Mouse (Mus musculus) induced T-regulatory cell, adult 2 months (primary cell): ENCODE measurements around the gene Pan3.

ENCODE experiments used
- DNase-seq: peaks from one replicate; pipeline ENCODE4 v3.0.0-alpha.2; 2012; ENCODE audit warnings: low read depth

Pan3 gene

GRCm38 (mm10) chr5:147484142-147484541, 54.2 kb downstream of the Pan3 start:
- DNase-seq, result no peak

GRCm38 (mm10) chr5:147489226-147489625, 59.3 kb downstream of the Pan3 start:
- no peak for DNase-seq

DNA sequence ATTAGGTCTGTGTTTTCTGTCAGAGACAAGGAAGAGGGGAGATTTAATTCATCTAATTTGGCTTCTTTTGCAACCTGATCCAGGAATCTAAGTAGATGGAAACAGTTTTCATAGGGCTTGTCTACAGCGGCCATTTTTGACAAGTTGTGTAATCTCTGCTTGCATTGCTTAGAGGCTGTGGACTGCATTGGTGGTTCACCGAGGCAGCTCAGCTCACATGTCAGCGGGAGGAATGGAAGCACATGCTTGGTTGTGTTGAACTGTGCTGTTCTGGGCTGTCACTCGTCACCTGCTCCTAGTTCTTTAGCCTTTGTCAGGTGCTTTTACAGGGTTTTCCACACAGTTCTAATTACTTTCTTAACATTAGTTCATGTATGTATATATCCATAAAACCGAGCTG, 60.9 kb downstream of the Pan3 start:
- DNase-seq, result no peak

DNA sequence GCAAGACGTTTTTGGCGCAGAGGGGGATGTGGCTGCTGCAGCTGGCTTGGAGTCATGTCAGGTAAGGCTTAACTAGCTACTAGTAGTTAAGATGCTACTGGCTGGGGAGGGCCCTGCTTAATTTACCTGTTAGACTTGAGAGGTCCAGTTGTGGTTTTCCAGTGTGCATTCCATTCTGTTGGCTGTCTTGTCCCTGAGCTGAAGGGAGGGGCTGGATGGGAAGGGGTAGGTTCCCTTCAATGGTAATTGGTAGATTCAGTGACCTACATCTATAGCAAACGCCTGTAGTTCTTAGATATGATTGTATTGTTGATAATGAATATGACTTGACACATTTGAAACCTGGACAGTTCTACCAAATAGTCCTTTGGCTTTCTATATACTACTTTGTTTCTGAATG, 62.5 kb downstream of the Pan3 start:
- DNase-seq, result no peak

- no peak for DNase-seq
These were observed 63.2 kb downstream of the Pan3 start for GRCm38 (mm10) chr5:147493205-147493604.

DNA sequence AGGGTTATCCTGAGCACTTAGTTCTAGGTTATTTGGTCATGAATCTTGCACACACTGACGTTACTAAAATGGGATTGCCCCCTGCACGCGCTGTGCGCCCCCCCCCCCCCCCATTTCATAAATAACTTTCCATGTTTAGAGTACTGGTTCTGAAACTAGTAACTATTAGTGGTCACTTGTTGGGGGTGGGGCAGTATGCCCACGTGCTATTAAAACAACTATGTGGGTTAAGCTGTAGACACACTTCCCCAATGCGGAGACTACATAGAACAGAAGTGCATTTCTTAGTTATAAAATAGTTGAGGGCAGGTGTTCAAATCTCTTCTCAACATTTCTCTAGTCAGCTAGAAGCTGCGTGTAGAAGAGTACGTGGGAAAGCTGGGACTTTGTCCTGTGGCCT, 63.7 kb downstream of the Pan3 start:
- DNase-seq, result no peak

DNA sequence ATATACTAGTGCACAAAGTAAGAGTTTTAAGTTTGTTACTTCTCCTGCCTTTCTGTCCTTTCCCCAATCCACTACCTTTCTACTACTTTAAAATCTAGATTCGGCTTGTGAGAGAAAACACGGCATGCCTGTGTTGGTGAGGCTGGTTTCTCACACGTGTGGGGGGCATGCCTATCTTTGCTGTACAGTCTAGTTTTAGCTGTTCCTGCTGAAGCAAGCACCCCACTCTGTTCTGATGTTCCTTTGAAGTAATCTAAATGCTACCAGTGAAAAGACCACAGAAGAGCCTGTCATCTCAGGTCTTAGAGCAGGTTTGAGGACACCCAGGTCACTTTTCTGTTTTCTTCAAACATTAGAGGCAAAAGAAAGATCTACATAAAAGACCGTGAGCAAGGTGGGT, 64.4 kb downstream of the Pan3 start:
- no peak for DNase-seq

- no peak for DNase-seq
These were observed 64.9 kb downstream of the Pan3 start for GRCm38 (mm10) chr5:147494791-147495376.

- no peak for DNase-seq
These were observed 66.0 kb downstream of the Pan3 start for GRCm38 (mm10) chr5:147495961-147496360.

DNA sequence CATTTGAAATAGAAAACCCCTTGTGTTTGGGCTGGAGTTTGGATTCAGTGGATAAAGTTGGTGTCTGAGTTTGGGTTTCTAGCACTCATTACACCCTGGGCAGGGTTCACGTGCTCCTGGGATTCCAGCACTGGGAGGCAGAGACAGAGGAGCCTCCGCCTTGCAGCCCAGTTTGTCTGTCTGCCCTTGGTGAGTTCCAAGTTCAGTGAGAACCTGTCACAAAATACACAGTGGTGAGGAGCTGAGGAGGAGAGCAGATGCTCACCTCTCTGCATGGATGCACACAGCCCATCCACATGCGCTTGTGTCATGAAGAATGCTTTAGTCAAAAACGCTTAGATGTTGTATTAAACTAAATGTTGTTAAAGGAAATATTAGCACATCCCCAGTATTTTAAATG, 67.0 kb downstream of the Pan3 start:
- no peak for DNase-seq

- DNase-seq, result no peak
These were observed 67.8 kb downstream of the Pan3 start for GRCm38 (mm10) chr5:147497714-147498113.

DNA sequence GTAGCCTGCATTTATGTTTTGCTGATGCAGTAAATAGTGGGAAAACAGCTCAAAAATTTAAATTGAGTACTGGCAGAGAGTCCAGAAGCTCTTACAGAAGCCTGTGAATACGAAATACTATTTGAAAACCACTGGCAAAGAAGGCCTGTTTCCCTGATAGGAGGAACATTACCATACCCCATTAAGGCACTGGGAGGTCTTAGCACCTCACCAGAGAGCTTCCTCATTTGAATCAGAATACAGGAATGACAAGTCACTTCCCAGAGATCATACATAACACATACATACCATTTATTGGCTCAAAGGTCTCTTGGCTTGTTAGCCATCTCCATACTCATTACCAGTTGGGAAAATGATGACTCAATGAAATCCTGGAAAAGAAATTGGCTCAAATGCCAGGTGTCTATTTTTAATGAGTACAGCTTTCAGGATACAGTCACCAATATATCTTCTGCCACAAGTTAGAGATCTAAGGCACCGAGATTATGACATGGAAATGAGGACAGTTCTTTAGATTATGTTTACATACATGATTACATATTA, 71.6 kb downstream of the Pan3 start:
- DNase-seq, result no peak

DNA sequence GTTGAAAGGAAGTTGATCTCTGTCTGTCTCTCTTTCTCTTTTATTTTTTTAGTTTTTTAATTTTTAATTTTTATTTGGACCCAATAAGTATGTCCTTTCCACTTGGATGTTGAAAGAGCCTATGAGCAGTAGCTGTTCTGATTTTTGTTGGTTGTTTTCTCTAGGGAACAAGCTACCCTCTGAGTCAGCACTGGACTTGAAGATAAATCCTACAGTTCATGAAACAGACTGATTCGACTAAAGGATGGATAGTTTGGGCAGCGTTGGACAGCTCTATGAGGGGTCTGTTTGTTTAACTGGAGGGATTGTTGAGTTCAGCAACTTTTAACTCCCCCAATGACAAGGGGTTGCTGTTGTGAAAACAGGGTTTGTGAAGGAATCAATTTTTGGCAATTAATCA, 73.0 kb downstream of the Pan3 start:
- DNase-seq, result no peak

DNA sequence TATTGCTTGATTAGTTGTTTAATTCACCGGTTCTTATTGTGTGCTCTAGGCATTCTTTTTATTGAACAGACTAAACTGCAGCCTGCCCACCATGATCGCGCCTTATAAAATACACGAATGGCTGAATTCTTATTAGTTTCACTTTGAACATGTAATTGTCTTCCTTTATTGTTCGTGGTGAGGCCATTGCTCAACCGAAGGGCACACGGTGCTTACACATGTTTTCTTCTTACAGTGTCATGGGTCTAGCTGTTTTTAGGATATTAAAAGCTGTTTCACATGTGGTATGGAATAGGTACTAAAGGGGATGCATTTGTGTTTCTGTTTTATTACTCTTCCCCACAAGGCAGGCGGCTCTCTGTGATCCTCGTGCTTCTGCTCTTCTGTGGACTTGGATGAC, 81.4 kb downstream of the Pan3 start:
- DNase-seq, result no peak

GRCm38 (mm10) chr5:147527006-147527405, 97.0 kb downstream of the Pan3 start:
- DNase-seq, result no peak

DNA sequence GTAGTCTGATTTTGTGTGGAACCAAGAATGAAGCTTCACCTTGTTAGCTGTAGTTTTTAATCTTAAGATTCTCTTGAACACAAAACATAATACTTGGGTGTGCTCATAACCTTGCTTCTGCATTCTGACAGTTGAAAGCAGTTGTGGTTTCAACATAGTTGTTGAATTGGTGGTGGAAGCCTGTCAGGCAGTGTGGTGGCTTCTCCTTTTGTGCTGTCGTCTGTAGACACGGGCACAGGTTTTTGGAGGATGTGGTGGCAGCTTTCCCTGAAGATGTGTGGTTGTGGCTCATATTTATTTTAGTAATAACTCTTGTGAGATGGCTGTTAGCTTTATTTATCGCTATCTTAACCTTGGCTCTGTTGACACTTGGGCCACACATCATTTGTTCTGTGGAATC, 97.8 kb downstream of the Pan3 start:
- no peak for DNase-seq

DNA sequence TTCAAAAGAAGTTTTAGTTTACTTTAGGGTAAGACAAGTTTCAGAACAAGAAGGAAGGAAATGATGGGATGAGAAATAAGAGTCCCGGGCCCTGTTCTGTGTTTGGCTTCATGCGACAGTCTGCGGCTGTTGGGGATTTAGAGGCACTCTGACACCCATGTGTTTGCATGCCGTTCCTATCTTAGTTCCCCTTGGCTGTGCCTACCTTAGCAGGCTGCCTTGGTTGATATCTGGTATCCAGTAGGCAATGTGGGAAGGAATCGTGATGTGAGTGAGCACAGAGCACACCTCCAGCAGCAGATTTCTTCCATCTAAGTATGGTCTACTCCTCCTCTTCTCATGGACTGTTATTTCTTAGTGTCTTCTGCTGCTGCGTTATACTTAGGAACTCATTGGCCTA, 102.1 kb downstream of the Pan3 start:
- DNase-seq, result no peak

- DNase-seq, result no peak
These were observed 109.4 kb downstream of the Pan3 start for GRCm38 (mm10) chr5:147539409-147539808.

- no peak for DNase-seq
These were observed 109.9 kb downstream of the Pan3 start for GRCm38 (mm10) chr5:147539815-147540214.

DNA sequence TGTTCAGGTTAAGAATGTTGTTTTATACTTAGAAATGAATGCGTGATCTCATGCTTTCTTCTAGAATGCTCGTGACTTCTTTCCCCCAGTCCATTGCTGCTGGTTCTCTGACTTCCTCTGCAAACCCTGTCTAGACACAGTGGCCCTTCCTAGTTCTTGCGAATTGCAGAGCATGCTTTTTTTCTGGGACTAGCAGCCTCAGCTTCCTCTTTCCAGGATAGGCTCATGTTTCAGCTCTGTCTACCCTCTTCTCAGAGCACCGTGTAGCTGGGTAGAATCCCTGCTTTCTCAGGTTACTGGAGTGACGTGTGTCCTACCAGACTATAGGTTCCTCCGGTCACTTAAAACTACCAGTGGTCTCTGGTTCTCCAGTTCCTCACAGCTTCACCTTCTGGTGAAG, 112.3 kb downstream of the Pan3 start:
- DNase-seq, result no peak

GRCm38 (mm10) chr5:147545731-147546241, 115.8 kb downstream of the Pan3 start:
- DNase-seq, result peak; percentile 41

- DNase-seq, result no peak
These were observed 119.2 kb downstream of the Pan3 start for GRCm38 (mm10) chr5:147549016-147549755.

DNA sequence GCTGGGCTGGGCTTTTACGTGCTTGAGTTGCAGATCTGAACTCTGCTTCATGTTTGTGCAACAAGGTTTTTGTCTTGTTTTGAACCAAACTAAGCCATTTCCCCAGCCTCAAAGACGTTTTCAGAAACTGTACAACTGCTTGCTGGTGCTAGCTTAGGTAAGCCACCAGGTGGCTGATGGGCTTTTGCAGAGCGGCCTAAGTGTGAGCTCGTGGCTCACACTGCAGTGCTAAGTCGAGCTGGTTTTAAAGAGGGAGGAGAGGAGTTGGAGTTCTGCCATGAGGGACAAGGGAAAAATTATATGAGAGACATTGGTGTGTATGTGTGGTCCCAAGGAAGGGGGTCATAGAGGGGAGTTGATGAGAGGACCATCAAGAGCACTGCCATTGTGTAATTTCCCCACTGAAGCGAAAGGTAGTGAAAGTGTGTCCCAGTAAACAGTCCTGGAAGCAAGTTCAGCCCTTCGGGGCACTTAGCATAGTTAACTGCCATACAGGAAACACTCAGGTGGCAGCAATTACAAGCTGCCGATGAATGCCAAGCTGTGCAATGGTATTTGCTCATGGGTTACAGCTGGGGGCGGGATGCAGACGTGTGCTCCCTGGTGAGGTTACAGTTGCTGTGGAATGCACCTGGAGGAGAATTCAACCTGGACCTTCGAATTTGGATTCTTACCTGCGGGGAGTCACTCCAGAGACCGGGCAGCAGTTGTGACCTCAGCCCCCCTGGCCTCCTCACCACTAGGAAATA, 122.1 kb downstream of the Pan3 start:
- no peak for DNase-seq
